Mouse (Mus musculus) fat pad, adult 2 months (tissue): Measurements from ENCODE around the gene Kif5a.

Experiments
- DNase-seq: peaks from one replicate; pipeline ENCODE4 v3.0.0-alpha.2; 2011; ENCODE audit warnings: low read depth, low spot score; ENCODE audit errors: extremely low read depth

Kif5a gene

DNA sequence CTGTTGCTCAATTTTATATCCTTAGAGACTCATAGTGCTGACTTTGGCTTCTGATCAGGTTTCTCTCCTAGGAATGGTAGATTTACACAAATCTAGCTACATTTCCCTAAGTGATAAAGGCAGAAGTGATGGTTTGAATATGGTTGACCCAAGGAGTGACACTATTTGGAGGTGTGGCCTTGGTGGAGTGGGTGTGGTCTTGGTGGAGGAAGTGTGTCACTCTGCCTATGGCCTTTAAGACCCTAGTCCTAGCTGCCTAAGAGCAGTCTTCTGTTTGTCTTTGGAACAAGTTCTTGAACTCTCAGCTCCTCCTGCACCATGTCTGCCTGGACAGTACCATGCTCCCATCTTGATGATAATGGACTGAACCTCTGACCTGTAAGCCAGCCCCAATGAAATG, 46.0 kb downstream of the Kif5a start:
- DNase-seq: no peak

DNA sequence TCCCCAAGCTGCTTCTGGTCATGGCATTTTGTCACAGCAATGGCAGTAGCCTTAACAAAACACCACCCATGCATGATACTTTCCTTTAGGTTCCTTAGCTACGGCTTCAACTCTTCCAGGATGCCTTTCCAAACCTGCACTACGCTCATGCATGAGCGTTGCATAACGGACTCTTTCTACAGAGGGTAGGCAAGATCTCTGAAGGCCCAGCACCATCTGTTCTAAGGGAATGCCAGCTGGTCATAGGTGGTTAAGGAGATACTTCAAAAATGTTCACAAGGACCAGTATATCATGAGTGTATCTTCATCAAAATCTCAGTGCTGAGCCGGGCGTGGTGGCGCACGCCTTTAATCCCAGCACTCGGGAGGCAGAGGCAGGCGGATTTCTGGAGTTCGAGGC, 46.7 kb downstream of the Kif5a start:
- no peak for DNase-seq

DNA sequence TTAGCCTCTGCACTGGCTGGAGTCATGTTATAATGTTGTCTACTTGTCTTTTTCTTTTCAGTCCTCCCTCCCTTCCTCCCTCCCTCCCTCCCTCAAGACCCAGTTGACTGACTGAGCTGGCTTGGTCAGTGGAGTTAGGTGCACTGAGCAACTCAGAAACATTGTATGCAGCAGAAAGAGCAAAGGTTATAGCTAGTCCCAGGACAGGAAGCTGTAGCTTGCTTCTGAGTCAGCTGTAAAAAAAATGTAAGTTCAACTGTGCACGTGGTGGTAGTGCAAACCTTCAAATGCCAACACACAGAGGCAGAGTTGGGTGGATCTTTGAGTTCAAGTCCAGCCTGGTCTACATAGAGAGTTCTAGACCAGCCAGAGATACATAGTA, 48.7 kb downstream of the Kif5a start:
- DNase-seq: no peak

DNA sequence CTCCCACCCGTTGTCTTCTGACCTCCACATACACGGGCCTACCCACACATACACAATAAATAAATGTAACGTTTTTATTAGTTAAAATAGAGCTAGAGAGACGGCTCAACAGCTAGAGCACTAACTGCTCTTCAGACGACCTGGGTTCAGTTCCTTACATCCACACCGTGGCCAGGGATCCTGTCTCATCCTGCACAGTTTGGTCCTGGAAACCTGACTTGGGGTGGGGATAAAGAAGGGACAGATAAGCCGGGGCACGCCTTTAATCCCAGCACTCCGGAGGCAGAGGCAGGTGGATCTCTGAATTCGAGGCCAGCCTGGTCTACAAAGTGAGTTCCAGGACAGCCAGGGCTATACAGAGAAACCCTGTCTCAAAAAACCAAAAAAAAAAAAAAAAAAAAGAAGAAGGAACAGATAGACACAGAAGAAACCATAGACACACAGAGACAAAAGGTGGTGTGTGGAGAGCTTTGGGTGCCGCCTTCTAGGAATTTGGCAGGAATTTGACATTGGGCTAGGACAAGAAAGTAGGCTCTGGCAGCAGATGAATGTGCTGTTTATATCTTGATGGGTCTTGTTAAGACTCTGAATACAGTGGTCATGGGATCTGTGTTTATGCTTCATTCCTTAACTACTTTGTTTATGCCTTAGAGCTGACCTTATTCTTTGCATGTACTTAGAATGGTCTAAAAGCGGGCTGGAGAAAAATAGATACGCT, 49.3 kb downstream of the Kif5a start:
- no peak for DNase-seq

DNA sequence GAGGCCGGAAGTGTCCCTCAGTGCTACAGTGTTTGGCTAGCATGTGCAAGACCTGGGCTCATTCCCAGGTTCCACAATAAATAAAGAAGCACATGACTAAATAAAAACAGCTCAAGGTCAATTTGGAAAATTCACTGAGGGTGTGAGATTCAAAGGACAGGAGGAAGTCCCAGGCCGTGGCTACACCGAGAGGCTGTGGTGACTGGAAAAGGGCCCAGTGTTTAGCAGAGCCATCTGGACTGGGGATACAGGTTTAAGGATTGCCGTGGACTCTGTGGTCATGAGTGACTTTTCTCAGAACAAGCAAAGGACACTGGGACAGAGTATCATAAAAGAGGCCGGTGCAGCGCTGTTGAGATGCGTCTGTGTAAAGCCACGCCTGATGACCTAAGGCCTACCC, 49.9 kb downstream of the Kif5a start:
- DNase-seq: no peak

DNA sequence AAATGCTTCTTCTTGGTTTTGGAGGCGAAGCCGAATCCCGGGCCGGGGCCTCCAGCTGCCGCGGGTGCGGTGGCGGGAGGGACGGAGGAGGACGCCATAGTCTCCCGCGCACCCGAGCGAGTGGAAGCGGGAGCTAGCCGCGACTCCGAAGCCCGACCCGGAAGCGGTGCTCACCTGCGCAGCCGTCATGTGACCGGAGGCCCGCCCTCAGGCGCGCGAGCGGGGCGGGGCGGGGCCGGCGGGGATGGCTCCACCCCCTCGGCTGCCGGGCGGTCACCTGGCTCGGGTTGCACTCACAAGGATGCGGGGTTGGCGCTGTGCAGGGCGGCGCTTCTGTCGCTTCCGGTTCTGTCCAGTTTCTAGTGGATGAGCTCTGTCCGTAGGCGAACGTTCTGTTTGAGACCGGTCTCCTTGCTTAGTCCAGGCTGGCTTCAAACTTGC, 51.7 kb downstream of the Kif5a start, which contains the start of gene Pip4k2c:
TSS of gene Pip4k2c (minus strand) at position 172 of the 441 bp plus-strand sequence.
- peak; percentile 28 for DNase-seq

DNA sequence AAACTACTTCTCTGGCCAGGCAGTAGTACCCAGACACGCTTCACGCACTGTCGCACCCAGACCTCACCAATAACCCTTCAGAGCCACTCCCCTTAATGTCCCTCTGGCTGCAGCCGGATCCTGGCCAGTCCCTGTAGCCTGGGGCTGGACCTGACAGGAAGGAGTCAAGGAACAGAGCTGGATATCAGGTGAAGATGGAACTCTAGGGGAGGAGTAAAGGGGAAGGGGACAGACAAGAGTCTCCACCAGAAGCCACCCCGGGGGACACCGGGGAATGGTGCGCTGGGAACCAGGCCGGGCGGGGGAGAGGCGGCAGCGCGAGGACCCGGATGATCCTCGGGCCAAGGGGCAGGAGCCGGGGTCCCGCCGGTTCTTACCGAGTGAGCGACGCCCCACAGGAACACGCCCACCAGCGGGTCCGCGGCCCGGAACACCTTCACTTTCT, 52.2 kb downstream of the Kif5a start:
- DNase-seq: no peak

DNA sequence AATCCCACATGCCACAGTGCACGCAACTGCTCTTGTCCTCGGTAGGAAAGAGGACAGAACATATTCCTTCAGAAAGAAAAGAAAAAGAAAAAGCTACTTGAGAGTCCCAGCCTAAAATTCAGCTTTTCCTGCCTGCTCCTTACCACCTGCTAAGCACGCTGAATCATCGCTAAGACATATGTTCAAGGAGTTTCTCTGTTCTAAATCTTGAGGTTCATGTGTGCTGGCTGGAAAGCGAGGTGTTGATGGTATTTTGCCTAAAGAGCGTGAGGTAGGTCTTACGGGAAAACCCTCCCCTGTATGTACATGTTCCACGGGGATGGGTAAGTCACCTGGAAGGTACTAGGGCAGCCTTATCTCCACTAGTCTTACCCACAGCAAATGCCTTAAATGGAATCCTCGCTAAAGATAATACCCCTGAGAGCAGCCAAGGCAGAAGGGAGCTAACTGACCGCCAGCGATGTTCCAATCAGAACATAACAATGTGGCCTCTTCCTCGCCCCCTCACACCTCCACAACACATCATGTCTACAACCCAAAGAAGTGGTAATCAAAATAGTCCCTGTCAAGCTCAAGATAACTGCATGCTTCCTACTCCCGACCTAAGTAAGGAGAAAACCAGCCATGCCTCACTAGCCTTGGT, 53.1 kb downstream of the Kif5a start:
- no peak for DNase-seq

DNA sequence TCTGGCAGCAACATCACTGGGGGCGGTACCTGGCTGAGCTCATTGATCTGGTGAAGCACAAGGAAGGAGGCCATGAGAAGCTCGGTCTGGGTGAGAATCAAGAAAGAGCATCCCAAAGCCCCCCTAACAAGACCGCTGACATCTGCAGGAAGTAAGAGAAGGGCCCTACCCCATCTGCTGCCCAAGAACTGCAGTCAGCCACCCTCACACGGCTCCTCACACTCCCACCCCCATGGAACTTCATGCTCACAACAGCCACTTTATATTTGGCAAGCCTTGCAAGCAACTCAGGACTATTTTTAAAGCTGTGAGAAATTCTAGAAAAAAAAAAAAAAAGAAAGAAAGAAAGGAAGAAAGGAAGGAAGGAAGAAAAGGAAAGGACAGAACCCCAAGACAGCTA, 54.2 kb downstream of the Kif5a start:
- no peak for DNase-seq

DNA sequence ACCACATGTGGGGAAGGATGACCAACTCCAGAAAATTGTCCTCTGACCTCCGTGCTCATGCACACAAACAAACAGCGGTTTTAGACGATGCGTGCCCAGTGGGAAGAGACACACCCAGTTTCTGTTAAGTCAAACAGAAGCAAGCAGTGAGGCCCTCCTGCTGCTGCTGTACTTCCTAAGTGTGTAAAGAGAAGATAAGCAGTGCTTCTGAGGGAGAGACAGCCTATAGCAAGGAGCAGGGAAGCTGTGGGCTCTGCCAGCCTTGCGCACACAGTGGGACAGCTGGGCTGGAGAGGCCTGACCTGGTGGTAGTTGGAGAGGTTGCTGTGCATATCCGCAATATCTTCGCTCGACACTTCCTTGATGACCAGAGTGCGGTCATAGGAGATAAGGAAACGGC, 57.8 kb downstream of the Kif5a start:
- DNase-seq: no peak

DNA sequence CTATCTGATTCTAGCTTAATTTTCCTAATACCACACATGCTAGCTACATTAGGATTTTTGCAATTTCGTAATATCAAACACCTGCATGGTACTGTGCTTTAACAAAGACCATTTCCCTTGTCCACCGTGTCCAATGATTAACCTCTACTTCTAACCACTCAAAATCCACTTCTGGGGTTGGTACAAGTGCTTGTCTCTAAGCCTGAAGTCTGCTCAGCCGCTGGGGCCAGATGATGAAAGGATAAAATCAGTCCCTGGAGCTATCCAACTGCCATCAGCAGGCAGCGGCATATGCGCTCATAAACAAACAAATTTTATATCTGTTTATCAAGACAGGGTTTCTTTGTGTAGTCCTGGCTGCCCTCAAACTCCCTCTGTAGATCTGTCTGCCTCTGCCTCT, 58.6 kb downstream of the Kif5a start:
- DNase-seq: no peak

DNA sequence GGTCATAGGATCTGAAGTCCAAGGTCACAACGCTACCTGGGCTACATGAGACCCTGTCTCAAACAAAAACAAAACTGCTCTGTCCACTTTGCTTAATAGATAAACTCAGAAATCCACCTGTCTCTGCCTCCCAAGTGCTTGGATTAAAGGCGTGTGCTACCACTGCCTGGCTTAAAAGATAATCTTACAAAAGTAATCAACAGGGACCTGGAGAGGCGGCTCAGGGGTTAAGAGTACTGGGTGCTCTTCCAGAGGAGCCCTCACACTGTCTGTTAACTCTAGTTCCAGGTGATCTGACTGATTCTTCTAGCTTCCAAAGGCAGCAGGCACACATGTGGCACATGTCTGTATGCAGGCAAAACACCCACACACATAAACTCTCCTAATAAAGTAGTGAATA, 60.0 kb downstream of the Kif5a start:
- DNase-seq: no peak

DNA sequence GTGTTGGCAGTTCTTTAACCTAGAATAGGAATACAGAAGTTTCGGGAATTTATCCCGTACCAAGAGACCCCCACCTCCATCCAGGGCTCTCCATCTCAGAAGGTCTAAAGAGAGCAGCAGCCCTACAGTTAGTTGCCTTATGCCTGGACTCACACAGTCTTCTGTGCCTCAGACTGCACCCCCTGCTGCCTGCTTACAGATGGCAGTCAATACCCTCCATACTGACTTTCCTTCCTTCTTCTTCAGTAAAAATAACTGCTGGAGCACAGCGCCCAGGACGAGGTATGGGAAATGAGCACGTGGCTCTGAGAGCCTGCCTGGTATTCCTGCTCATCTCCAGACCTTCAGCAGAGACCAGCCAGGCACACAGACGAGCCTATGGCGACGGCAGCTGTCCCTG, 62.9 kb downstream of the Kif5a start:
- DNase-seq: no peak

DNA sequence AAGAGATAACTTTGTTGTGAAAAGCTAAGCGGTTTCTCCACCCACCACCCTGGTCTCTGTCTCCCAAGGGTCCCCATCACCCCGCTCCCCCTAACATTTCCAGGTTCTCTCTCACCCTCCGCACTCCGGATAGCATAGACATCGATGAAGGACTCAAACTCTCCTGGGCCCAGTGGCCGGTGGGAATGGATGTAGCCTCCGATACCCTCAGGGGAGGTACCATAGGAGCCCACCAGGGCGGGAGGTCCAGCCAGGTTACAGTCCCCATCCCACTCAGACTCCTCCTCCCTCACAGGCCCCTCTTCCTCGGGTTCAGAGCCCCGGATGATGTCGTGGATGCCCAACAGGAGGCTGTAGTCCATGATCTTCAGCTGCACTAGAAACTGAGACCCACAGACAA, 63.7 kb downstream of the Kif5a start:
- no peak for DNase-seq

DNA sequence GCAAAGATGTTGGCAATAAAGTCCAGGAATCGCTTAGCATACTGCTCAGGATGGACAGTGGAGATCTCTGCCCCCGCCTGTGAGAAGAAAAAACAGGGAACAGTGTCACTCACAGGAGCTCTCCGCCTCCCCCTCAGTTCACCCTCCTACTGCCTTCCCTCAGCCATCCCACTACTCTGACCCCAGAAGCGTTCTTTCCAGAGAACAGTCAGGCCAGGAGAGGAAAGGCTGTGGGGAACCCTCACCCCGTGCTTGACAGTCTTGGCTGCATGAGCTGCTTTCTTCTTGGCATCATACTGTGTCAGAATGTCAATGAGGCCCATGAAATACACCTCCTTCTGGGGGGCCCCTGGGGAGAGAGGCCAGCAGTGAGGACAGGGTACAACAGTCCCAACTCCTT, 64.1 kb downstream of the Kif5a start:
- DNase-seq: no peak

DNA sequence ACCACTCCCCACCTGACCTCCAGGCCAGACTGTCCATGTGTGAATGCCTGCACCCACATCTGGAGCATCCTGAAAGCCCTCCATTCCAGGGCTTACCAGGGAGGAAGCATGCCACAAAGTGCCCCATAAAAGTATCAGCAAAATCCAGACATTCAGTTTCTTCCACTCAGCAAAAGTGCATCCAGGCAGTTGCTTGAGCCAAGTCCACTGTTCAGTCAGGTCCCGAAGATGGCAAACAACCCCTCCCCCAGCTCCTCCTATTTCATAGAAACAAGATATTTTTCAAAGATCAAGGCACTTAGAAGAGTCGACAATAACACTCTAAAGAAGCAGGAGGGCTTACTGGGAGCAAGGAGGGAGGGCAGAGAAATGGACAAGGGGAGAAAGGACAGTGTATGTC, 64.7 kb downstream of the Kif5a start:
- DNase-seq: no peak

DNA sequence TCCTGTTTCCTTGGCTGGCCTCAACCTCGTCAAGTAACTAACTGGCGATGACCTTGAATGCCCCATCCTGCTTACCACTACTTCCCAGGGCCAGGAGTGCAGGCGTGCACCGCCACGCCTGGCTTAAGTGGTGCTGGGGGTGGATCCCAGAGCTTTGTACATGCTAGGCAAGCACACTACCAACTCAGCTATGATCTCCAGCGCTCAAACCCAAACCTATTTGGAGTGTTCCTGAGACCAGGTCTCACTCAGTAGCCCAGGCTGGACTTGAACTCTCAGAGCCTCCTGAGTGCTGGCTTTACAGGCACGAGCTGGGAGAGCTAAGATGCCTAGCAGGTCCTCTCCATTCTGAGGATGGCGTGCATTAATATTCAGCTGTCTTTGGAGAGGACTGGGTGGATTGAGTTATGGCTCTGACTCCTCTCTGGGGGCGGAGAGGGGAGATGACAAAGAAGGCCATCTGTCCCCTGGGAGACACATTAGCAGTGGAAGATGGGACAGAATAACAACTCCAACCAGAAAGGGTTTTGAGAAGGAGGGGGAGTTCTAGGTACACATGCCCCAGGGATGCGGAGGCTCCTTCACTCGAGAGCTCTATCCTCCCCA, 65.5 kb downstream of the Kif5a start:
- DNase-seq: no peak

DNA sequence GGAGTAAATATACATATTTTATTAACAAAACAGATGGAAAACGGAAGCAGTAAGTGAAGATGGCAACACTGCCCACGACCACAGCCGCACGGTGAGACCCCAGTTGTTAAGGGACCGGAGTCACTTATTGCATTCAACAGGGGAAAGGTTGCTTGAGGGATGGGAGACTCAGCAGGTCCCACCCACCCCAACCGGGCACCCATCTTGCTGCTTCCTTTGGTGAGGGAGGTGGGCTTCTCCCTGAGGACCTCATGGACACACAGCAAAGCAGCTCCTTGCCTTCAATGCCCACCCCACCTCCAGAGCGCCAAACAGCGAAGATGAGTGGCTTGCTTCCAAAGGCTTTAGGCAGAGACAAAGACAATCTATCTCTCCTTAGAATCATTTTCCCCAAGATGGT, 66.0 kb downstream of the Kif5a start:
- no peak for DNase-seq

DNA sequence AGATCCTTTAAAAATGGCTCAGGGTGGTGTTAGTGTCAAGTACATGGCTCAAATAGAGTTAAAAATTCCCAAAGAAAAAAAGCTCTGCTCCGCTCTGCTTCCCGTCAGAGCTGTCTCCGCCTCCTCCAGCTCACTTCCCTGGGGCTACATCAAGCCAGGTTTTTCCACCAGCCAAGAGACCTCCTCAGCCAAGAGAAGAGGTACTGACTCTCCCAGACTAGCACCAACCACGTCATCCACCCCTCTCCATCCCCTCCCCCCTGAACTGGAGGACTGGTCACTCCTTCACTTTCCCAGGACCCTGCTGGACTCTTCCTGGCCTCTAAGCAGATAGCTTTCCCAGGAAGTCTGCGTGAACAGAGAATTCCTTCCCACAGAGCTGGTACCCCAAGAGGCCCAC, 66.8 kb downstream of the Kif5a start:
- DNase-seq: no peak

DNA sequence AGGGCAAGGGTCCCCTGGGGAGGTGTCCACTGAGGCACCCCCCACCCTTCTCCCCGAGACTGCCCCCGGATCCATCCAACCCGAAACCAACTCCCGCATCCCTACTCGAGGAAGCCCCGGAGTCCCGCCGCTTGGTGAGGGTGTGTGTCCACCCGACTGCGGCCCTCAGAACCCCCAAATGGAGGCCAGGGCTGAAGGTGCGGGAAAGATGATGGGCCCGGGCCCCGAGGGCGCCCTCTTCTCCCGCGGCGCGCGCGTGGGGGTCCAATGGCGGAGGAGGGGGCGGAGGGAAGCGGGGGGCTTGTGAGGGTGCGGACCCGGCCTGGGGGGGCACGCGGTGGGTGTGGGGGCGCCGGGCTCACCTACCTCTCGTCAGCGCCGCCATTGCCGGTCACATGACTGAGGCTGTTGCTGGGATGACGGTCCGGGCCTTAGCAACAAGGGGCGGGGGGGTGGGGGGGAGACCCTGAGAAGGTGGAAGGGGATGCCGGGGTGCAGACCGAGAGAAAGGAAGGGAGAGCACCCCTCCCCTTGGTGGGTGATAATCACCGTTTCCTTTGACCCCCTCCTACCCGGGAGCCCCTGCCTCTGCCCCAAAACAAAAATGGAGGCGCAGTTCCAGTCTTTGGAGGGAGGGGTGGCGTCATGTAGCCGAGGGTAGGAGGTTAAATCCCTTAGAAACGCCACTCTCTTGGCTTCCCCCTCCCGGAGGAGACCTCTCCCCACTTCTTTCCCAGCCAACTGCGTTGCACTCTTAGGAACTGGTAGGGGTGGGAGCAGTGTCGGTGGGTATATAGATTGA, 67.6 kb downstream of the Kif5a start, which contains the start of gene Dtx3:
TSS of gene Dtx3 (minus strand) at position 401 of the 802 bp plus-strand sequence.
- no peak for DNase-seq
